Mouse (Mus musculus): ENCODE measurements around the gene Clic6.
A peak's percentile ranks its signal among the peaks of the same experiment; 100 is the strongest.

Clic6 gene

DNA sequence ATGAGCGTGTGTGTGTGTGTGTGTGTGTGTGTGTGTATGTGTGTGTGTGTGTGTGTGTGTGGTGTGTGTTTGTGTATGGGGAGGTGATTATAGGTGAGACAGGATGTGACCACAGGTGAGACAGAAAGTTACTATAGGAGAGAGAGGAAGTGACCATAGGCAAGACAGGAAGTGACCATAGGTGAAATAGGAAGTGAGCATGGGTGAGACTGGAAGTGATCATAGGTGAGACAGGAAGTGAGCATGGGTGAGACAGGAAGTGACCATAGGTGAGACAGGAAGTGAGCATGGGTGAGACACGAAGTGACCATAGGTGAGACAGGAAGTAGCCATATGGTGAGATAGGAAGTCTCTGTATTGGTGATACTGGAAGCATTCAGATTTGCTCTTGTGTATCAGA, 49.7 kb downstream of the Clic6 start:
- no peak for DNase-seq

DNA sequence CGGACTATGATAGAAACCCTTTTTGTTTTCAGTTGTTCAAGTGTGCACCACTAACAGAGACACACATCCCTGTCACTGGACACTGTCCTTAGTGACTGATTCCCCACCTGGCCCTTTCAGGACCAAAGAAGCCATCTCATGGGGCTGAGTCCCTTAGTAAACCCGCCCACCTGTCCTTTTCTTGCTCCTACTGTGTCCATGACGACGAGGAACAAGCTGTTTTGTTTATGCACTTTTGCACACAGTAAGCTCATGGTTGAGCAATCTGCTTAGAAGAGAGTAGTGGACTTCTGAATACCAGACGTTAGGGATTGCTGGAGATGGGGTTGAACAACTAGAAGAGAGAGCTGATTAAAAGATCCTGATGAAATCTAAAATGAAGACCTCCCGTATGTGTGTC, 52.8 kb downstream of the Clic6 start:
- DNase-seq: no peak

DNA sequence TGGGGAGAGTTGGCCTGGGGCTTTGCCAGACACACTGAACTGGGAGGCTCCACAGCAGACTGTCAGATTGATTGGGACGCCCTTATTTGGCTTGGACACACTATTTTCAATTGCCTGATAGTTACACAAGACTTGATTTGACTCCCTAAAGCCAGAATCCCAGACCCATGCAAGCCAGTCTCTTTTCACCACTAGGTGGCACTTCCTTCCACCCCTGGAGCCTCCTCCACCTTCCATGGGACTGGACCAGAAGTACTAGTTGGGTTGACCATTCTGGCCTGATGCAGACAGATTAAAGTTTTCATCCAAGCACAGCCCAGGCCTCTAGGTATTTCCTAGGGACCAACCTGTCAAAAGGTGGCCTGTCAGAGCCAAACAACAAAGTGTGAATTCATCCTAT, 58.7 kb downstream of the Clic6 start:
- peak; percentile 24 for DNase-seq

DNA sequence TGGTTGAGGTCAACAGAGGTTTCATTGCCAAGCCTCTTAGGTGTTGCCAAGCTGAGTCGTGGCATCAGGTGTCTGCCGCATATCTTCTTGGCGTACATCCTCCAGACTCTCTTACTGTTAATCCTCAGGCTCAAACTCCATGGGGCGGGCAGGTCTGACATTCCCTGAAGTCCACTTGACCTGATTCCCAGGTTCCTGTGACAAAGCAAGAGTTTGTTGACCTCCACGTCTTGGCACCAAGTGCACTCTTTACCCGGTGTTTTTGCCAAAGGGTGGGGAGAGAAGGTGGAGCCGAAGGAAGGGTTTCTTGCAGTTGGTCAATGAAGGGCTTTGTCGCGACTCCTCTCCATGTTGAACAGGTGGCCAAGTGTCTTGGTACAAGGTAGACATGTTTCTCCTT, 63.1 kb downstream of the Clic6 start:
- DNase-seq: no peak

DNA sequence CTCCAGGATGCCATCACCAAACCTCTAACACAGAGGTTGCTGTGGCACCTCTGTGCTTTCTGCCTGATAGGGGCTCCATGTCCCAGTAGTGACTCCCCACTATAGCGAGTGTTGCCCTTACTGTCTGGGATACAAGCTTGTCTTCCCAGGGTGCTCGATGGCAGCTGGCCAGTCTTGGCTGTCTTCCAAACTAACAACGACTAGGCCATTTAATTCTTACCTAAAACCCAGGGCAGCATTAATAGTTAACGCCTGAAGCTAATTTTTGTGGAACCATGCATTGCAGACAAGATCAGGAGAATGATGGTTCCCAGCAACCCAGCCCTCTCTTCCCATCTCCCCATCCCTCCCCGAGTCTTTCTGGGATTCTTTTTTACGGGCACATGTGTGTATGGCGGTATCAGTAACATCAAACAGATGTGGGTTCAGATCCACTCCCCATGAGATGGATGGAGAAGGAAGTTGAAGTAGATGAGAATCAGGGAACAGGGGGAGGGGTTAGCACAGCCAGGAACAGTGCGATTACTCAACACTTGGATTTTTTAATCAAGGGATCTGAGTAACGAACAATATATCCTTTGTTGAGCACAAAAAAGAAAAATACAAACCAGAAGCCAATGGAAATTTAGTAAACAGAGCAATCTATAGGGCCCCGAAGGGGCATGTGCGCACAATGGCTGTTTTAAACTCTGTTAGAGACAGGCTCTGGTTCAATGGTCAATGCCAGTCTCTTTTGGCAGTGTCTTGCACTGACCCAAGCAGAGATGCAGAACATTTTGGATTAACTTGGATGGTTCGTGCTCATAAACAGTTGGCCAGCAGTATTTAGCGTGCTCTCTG, 66.0 kb downstream of the Clic6 start:
- no peak for DNase-seq

DNA sequence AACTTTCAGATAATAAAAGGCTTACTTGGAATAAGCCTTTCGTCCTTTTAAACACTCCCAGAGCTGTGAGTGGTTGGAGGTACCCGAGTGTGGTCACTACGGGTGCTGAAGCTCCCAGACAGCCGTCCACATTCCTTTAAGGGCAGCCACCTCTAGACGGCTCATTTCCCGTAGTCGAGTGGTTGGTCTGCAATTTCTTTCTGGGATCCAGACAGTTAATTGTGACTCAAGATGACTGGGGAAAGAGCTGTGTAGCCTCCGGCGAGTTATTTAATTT, 66.5 kb downstream of the Clic6 start:
- DNase-seq: no peak

DNA sequence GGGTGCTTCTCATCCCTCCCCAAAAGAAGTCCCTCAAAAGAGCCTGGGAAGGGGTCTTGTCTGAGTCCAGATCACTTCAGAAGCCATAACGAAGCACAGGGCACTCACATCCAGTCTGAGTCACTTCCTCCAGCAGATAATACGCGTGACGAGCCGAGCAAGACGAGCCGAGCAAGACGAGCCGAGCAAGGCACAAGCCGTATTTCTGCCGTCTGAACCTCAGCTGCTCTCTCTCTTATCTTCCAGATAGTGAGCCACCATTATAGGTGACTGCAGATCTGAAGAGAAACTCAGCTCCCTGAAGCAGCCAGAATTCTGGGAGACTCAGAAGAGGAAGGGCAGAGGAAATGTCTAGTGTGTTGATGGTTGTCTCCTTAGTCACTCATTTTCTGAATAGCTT, 67.3 kb downstream of the Clic6 start:
- no peak for DNase-seq

DNA sequence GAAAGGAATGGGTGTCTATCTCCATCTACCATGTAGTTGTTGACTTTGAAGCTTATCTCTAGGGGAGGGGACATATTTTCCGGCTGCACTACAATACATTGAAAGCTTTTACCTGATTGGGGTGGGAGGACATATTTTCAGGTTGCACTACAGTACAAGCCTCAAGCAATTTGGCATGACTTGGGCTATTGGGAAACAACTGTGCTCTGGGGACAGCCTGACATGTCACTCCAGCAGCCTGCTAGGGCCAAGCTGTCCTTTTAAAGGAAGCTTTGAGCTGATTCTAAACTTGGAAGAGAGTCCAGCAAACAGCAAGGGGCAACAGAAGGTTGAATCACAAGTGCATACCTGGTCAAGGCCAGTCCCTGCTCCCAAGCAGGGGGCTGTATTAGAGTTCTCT, 69.5 kb downstream of the Clic6 start:
- DNase-seq: no peak

DNA sequence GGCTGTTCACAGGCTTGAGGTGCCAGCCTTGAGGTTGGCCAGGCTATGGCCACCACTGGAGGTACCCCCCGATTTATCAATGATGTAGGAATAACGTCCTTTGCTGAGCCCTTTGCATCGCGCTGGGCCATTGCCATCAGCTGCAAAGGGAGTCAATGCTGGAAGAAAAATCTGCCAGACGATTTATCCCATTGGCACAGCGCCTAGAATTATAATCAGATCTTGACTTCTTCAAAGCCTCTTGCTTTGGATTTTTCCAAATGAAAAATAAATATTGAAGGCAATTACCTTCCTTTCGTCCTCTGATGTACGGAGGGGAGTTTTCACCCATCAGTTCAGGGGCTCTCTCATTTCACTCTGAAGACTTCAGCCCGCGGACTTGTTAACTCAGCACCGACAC, 79.8 kb downstream of the Clic6 start:
- no peak for DNase-seq

DNA sequence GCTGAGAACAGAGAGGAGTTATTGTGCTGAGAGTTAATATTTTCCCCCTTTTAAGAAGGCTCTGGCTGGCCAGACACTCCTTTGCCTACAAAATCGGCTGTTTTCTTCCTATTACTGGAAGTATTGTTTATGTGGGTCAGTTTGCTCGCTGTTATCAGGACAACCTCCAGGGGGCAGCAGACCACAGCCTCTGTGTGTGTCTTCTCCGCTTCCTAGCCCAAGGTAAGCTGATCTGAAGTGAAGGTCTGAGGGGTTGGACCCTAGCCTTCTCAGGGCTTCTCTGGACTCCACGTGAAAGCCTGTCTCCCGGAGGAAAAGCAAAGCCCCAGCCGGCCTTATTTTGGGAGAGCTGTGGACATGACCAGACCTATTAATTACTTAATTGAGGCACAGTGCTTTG, 80.2 kb downstream of the Clic6 start:
- peak; percentile 91 for DNase-seq

DNA sequence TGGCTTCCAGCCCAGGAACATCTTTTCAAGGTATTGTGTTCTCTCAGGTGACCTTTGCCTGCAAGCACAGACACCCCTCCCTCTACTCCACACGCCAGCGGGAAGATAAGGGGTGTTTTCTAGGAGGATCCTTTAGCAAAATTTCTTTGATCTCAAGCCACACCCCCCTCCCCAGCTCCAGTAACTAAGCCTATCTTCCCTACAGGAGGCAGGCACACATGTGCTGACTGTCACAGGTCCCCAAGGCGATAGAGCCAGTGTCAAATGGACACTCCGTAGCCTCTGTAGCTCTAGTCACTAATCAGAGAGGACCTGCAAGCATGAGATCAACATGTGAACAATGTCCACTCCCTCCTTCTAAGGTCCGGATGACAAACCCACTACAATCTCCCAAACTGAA, 80.6 kb downstream of the Clic6 start:
- DNase-seq: no peak

DNA sequence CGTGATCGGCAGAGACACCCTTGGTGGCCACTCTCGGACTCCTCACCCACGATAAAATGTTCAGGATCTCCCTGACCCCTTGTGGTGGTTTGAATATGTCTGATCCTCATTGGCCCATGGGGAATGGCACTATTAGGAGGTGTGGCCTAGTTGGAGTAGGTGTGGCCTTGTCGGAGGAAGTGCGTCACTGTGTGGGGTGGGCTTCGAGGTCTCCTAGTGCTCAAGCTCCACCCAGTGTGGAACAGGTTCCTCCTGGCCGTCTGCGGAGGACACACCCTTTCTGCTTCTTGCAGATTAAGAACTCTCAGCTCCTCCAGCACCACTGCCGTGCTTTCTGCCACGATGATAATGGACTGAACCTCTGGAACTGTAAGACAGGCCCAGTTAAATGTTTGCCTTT, 85.7 kb downstream of the Clic6 start:
- DNase-seq: no peak

DNA sequence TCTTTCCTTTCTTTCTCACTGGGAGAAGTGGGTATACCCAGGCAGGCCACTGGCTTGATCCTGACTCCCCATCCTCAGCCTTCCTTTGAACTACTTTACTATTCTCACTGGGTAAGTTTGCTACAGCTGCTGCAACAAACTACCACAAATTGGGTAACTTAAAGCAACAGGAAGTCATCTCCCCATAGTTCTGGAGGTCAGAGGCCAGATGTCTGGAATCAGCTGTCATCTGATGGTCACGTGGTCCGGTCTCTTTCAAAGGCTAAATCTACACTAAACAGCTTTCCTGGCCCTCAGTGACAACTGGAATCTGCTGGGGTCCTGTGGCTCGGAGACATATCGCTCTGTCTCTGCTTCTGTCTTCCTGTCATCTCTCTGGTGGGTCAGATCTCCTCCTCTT, 87.7 kb downstream of the Clic6 start:
- DNase-seq: no peak

DNA sequence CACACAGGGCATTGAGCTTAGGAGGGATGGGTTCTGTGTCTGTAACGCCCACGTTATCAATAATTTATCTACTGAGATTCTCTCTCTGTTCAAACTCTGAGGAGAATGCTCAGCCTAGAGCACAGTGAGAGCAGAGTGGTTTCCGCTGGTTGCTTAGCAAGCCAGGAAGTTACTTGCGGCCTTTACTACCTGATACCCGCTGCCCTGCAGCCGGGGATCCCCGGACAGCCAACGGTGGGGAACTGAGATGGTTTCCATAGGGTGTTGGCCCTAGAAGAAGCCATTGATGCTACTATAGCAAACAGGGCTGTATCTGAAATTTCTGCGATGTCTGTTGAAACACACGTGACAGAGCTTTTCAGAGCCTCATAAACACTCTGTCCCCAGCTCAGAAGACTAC, 90.3 kb downstream of the Clic6 start:
- no peak for DNase-seq

DNA sequence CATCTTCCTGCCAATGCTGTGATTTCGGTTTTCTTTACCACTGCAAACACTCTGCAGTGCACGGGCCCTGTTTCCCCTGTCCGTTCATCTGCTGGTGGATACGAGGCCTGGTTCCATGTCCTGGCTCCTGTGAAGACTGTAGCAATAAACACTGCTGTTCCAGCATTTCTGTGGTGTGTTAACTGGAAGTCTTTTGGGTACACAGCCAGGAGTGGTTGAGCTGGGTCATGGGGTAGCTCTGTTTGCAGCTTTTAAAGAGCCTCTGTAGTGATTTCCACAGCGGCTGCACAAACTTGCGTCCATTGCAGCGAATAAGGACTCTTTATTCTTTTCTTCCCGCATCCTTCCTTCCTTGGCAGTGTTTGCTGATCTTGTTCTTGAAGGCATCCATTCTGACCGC, 91.8 kb downstream of the Clic6 start:
- DNase-seq: no peak

DNA sequence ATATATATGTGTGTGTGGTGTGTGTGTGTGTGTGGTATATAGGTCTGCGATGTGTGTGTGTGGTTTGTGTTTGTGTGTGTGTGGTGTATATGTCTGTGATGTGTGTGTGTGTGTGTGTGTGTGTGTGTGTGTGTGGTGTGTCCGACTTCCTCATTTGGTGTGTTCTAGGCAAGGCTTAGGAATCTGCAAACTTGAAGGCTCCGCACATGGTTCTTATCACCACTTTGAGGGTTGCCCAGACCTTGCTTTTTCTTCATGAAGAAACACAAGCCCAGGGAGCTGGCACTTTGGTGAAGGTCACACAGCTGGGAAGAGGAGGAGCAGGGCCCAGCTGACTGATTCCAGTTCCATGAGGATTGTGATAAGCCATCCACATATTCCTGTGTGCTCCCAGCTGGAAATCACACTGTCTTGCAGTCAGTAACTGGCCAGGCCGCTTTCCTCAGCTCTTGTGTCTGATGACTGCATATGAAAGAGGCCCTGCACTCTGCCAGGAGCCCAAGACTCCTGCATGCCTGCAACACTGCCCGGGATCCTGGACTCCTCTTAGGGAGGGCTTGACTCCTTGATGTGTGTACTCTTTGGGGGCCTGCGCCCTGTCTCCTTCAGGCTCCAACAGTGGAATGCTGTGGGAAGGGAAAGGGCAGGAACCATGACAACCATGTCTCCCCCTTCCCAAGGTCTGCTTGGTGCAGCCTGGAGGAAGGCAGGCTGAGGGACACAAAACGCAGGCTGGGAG, 93.5 kb downstream of the Clic6 start:
- no peak for DNase-seq

DNA sequence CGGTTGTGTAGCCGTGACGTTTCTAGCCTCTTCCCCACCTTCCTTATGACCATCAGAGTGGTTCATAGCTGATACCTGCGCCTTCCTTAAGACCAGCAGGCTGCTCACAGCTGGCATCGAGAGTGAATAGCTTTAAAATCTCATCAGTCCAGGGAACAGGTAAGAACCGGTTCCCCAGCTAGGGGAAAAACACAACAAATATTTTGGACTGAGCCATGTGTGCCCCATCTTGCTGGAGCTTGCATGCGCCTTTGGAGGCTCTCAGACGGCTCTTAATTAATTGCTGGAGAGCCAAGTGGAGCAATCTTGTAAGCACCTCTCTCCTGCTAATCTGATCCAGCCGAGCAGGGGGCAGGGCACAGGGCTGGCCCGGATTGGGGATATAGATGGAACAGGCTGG, 95.4 kb downstream of the Clic6 start:
- no peak for DNase-seq

DNA sequence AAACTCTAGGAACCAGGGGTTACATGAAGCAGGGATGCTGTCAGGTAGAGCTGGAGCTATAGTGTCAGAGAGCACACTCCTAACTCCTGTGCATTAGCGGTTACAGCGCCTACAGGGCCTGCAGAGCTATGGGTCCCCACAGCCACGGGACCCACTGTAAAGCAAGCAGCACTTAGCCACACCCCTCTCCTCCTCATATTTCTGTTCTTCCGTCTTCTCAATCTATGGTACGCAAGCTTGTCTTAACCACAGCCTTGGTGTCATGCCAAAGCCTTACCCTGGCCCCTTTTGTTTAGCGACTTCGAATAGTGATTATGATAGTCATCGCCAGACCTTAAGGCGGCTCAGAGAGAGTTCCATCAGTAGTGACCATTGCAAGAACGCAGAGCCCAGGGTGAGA, 96.2 kb downstream of the Clic6 start:
- DNase-seq: no peak

DNA sequence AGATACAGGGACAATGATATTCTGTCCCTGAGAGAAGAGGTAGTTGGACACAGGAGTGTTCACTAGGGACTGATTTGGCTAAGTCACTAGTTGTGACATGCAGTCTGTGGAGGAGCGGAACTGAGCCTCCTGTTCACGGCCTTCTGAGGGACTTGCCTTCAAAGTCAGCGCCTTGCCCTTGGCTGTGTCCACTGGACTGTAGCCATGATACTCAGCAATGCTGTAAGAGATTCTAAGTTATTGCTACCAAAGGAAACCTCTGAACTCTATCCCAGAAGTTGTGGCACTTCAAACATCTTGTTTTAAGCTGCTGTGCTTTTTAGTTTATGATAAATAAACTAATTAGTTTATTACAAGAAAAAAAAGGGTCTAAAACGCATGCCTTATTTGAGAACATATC, 102.3 kb downstream of the Clic6 start:
- no peak for DNase-seq

Measured in thymus, postnatal 4 days (tissue).